23 mouse cellular contexts compared by ENCODE assay signal in the genomic region with DNA sequence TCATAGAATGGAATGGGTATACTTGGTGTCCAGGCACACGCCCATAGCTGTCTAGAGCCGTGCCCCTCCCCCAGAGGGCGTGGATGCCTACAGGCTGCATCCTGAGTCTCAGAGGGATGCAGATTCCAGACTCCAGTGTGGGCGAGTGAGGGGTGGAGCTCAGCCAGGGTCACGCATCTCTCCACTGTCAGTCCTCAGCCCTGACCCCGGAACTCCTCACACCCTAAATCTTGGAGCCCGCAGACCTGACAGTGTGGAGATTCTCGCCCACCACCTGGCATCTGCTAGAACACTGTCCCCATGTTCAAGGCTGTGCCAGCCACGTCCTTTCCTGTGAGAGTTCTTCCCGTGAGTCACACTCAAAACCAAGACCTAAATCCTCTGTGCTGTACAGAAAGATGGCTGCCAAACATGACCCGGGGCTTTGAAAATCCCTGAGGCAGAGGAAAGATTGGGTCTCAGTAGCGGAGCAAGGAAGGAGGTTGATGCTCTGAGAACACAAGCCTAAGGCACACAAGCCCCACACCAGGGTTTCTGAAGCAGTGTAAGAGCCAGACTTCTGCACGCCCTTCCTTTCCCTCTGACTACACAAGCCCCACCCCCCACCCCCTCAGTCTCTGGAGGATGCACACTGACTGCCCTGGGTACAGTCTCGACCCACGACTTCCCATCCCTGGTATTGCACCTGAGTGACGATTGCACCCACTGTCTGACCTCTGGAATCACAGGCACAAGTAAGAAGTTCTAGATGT. TPM values are rescaled to one million over a fixed set of nuclear protein-coding genes. Genes with fewer than 3 reads are reported as not detected.
DNase-seq lines count a peak whose midpoint lies in the region; TF ChIP-seq lines count a peak whose summit lies in the region.
"Had no signal": no experiment of that assay in that cellular context is flagged by ENCODE, and none has a peak within 500 bp of the region (broad histone marks: within the 10 kb centered on the region; RNA-seq: fewer than 3 reads in every experiment).

No protein-coding gene starts in this region.

- no peaks in the 10 kb centered on the region for H3K4me1 ChIP-seq in thymus, adult 2 months (replicated peaks; ENCODE audit: control insufficient read depth, insufficient read depth, low read length)
- H3K4me1 ChIP-seq: heart, embryonic 13.5 days; megakaryocyte, embryonic 14.5 days had no signal

- no peaks in the 10 kb centered on the region for H3K36me3 ChIP-seq in thymus, adult 2 months (ENCODE audit: control insufficient read depth, insufficient read depth, low read length)
- H3K36me3 ChIP-seq: heart, embryonic 13.5 days; limb, embryonic 15.5 days had no signal

- no peak for TF ChIP-seq CTCF in thymus, adult 2 months (IDR thresholded peaks at IDR 0.05; ENCODE audit: borderline replicate concordance, control insufficient read depth, extremely low read depth, insufficient read depth, low read length, poor library complexity)

- WGBS in thymus, adult 2 months, result 36% methylated on average over 16 of the region's 16 CpGs

- intact Hi-C loops in left cerebral cortex, postnatal 4 days (cut with DNase I), result no loop called here
- intact Hi-C loops in left cerebral cortex, postnatal 14 days (cut with DNase I), result loop anchor here (5.0 kb wide), 1 partner anchor 1502 kb away; no protein-coding TSS in a partner anchor

- no peak for TF ChIP-seq POLR2A in thymus, adult 2 months (IDR thresholded peaks at IDR 0.05; ENCODE audit: control insufficient read depth, extremely low read depth, insufficient read depth, low read length, poor library complexity)

- no peak overlapping the region for H3K27ac ChIP-seq in thymus, adult 2 months (ENCODE audit: control insufficient read depth, insufficient read depth, low read length)
- H3K27ac ChIP-seq: heart, embryonic 13.5 days; hindbrain, postnatal 0 days; layer of hippocampus, adult 2 months; limb, embryonic 15.5 days had no signal

- peak; percentile 48 to 73 for DNase-seq in left cerebral cortex, adult 18-20 months (ENCODE audit: low spot score in 2 of 2)
- DNase-seq in left cerebral cortex, postnatal 4 days, result no peak
- DNase-seq in 3134 (ENCODE audit: extremely low read depth, insufficient read length, low spot score) (peak; percentile 46), MN1 (ENCODE audit: low spot score) (peak; percentile 63)
- peak; percentile 14 to 66 for DNase-seq in left cerebral cortex, postnatal 14 days (ENCODE audit: low spot score in 2 of 2)
- DNase-seq in heart, adult 18-20 months, result no peak
- DNase-seq in layer of hippocampus, postnatal 10 days (ENCODE audit: low spot score in 2 of 2), result no peak
- no peak for DNase-seq in thymus, adult 2 months
- DNase-seq: cerebellum, adult 11 months; gastrocnemius, postnatal 25 days; kidney, adult 9 months; lung, adult 2 months; thymus, postnatal 36 days had no signal

- H3K4me3 ChIP-seq in thymus, adult 2 months (ENCODE audit: control insufficient read depth, insufficient read depth, low read length), result no peak overlapping the region
- H3K4me3 ChIP-seq: erythroblast, embryonic 14.5 days; heart, embryonic 13.5 days; layer of hippocampus, adult 2 months; limb, embryonic 15.5 days; megakaryocyte, embryonic 14.5 days had no signal

- H3K27me3 ChIP-seq in thymus, adult 2 months (ENCODE audit: control insufficient read depth, insufficient read depth, low read length), result no peaks in the 10 kb centered on the region; the same call in 1 of the 2 replicates

RNA-seq across cellular contexts. Expression of a gene that starts 12.3 kb away (rescaled TPM):
- total RNA-seq in left cerebral cortex, adult 18-20 months (2021), result not detected
- not detected for total RNA-seq in left cerebral cortex, postnatal 4 days (2021)
- not detected for total RNA-seq in left cerebral cortex, postnatal 14 days (2021)
- not detected for total RNA-seq in heart, adult 18-20 months (2021)
- not detected for total RNA-seq in layer of hippocampus, postnatal 10 days (2021)
- not detected in 2 replicates for polyA plus RNA-seq in thymus, adult 2 months (2012; rRNA removed)
- total RNA-seq: adrenal gland, postnatal 4 days; gastrocnemius, postnatal 25 days; hindbrain, postnatal 0 days; layer of hippocampus, adult 2 months had no signal
- polyA plus RNA-seq: CD4-positive, CD25-positive, alpha-beta regulatory T cell, adult 4 months; erythroblast, embryonic 14.5 days; heart, embryonic 13.5 days; hindbrain, postnatal 0 days; limb, embryonic 15.5 days; lung, adult 2 months; neural tube, embryonic 14.5 days; stomach, embryonic 14.5 days had no signal

RNA-seq across cellular contexts. Expression of a gene that starts 34.2 kb away (rescaled TPM):
- total RNA-seq in left cerebral cortex, adult 18-20 months (2021), result 100 to 1,000 TPM; 157 to 158 TPM
- total RNA-seq in left cerebral cortex, postnatal 4 days (2021), result 10 to 100 TPM; 67.4 to 74.9 TPM
- total RNA-seq in left cerebral cortex, postnatal 14 days (2021), result 100 to 1,000 TPM; 100 to 110 TPM
- 1 to 10 TPM in 1 of 2 experiments, under 1 TPM in 1; 0.25 to 1.0 TPM for total RNA-seq in heart, adult 18-20 months (2021)
- total RNA-seq in layer of hippocampus, postnatal 10 days (2021), result 10 to 100 TPM; 72.2 to 77.7 TPM
- polyA plus RNA-seq in thymus, adult 2 months (2012; rRNA removed), result 0.71 and 1.0 TPM in 2 replicates
- polyA plus RNA-seq: CD4-positive, CD25-positive, alpha-beta regulatory T cell, adult 4 months; erythroblast, embryonic 14.5 days had no signal

Comparison
In these comparisons a context has a peak if more than half of its experiments do, and no peak if none do; other contexts are left out.
1. DNase-seq: peak in left cerebral cortex, adult 18-20 months (2 of 2), 3134 (single experiment), MN1 (single experiment) and left cerebral cortex, postnatal 14 days (2 of 2); none in left cerebral cortex, postnatal 4 days (single experiment), heart, adult 18-20 months (0 of 2), layer of hippocampus, postnatal 10 days (0 of 2) and thymus, adult 2 months (single experiment).
2. RNA of a gene that starts 34.2 kb away (total RNA-seq): 157 to 158 TPM in left cerebral cortex, adult 18-20 months, 100 to 110 TPM in left cerebral cortex, postnatal 14 days, 72.2 to 77.7 TPM in layer of hippocampus, postnatal 10 days and 67.4 to 74.9 TPM in left cerebral cortex, postnatal 4 days; 0.25 to 1.0 TPM in heart, adult 18-20 months; every median in the first group is over 10 times any median in the second.